Mouse (Mus musculus): ENCODE results near the gene Srp9. TPM values are rescaled to one million over a fixed set of nuclear protein-coding genes. Genes with fewer than 3 reads are reported as not detected.

Srp9 gene
- polyA plus RNA-seq, 1 experiment from 2014 or later: 215 TPM

DNA sequence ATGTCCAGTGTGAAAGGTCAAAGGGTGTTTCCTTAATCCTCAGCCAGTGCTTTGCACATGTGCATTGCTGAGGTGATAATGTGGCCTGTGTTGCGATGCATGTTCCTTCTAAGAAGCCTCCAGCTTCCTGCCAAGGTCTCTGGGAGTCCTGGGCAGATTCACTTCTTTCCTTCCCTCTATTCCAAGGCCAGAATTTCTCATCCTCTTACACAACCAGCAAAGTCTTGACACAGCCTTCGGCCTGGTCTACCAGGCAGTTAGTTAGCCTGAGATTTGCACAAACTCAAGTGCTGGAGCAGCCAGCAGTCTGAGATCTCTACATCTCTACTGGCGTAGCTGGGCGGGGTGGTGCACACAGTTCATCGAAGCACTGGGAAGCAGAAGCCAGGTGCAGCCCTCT lies 27.8 kb upstream of the Srp9 start:
- 61% methylated on average over 5 of the region's 5 CpGs for WGBS
- no peak for ATAC-seq (ENCODE audit: low FRiP score, low TSS enrichment)

DNA sequence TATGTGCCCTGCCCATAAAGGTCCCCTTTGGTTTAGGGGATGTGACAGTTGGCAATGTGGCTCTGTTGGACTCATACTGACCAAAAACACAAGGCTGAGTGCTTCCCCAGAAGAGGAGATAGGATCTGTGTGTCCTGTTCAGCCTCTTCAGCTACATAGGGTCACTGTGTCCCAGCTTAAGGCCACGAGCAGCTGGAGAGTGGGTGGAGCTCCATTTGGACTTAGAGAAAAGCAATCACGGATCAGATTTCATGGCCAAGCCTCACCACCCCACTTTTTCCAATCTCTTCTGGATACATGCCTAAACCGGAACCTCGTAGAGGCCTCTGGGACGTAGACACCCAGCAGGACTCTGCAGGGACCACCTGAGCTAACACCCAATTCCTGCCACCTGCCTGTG lies 25.5 kb upstream of the Srp9 start:
- no peak for TF ChIP-seq CTCF (IDR thresholded peaks at IDR 0.05; ENCODE audit: low read depth)
- TF ChIP-seq EP300 (optimal IDR thresholded peaks at IDR 0.05): no peak
- H3K9me3 ChIP-seq (ENCODE audit: control insufficient read depth, low read length): no peaks in the 10 kb centered on the region
- DNase-seq (ENCODE audit: low spot score): peak; percentile 30
- H3K27me3 ChIP-seq (ENCODE audit: control insufficient read depth, insufficient read depth, low read length): no peaks in the 10 kb centered on the region
- peaks cover 3% of the 10 kb centered on the region; the same call in 1 of the 2 replicates for H3K4me1 ChIP-seq (replicated peaks; ENCODE audit: control insufficient read depth, insufficient read depth)
- WGBS: 17% methylated on average over 5 of the region's 5 CpGs
- no peak overlapping the region for H3K4me2 ChIP-seq (replicated peaks; ENCODE audit: low read depth)
- no peak overlapping the region for H3K9ac ChIP-seq (ENCODE audit: low read length)
- ATAC-seq (ENCODE audit: low FRiP score, low TSS enrichment): peak; percentile 24; the same call in 1 of the 2 replicates
- no peaks in the 10 kb centered on the region for H3K36me3 ChIP-seq (ENCODE audit: control insufficient read depth, insufficient read depth, low read length)
- no peak overlapping the region for H3K27ac ChIP-seq (replicated peaks)
- H3K4me3 ChIP-seq (ENCODE audit: low read depth, low read length): no peak overlapping the region

More for the DNA sequence above, 27.8 kb upstream of the Srp9 start:
- no peaks in the 10 kb centered on the region for H3K36me3 ChIP-seq (ENCODE audit: control insufficient read depth, insufficient read depth, low read length)
- peak; percentile 41 for DNase-seq (ENCODE audit: low spot score)
- H3K4me3 ChIP-seq (ENCODE audit: low read depth, low read length): no peak overlapping the region
- no peak overlapping the region for H3K9ac ChIP-seq (ENCODE audit: low read length)
- peaks cover 3% of the 10 kb centered on the region; the same call in 1 of the 2 replicates for H3K4me1 ChIP-seq (replicated peaks; ENCODE audit: control insufficient read depth, insufficient read depth)
- H3K27ac ChIP-seq (replicated peaks): no peak overlapping the region
- no peak for TF ChIP-seq EP300 (optimal IDR thresholded peaks at IDR 0.05)
- TF ChIP-seq CTCF (IDR thresholded peaks at IDR 0.05; ENCODE audit: low read depth): no peak
- no peak overlapping the region for H3K4me2 ChIP-seq (replicated peaks; ENCODE audit: low read depth)
- no peaks in the 10 kb centered on the region for H3K27me3 ChIP-seq (ENCODE audit: control insufficient read depth, insufficient read depth, low read length)
- no peaks in the 10 kb centered on the region for H3K9me3 ChIP-seq (ENCODE audit: control insufficient read depth, low read length)

DNA sequence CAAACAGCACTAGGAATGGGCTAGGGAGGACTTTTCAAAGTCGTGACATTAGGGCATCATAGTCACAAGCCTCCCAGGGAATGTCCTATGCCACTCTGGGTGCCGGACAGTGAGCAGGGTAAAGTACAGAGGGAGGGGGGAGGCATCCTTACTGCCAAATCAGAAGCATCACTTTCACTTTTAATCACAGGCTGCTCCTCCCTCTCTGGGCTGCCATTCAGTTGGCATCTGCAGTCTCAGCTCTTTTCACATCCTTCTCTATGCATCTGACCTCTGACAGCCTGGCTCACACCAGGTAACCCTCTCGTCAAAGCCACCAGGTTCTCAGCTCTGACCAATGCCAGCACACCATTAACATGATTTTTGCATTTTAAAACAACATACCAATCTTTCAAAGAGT lies 24.1 kb upstream of the Srp9 start:
- no peak for ATAC-seq (ENCODE audit: low FRiP score, low TSS enrichment)
- no peaks in the 10 kb centered on the region for H3K27me3 ChIP-seq (ENCODE audit: control insufficient read depth, insufficient read depth, low read length)
- H3K4me2 ChIP-seq (replicated peaks; ENCODE audit: low read depth): no peak overlapping the region
- H3K4me3 ChIP-seq (ENCODE audit: low read depth, low read length): no peak overlapping the region
- H3K4me1 ChIP-seq (replicated peaks; ENCODE audit: control insufficient read depth, insufficient read depth): no peaks in the 10 kb centered on the region; the same call in 1 of the 2 replicates
- TF ChIP-seq EP300 (optimal IDR thresholded peaks at IDR 0.05) (no peak), CTCF (IDR thresholded peaks at IDR 0.05; ENCODE audit: low read depth) (no peak)
- no peak for DNase-seq (ENCODE audit: low spot score)
- no peaks in the 10 kb centered on the region for H3K36me3 ChIP-seq (ENCODE audit: control insufficient read depth, insufficient read depth, low read length)
- H3K9me3 ChIP-seq (ENCODE audit: control insufficient read depth, low read length): no peaks in the 10 kb centered on the region
- no peak overlapping the region for H3K9ac ChIP-seq (ENCODE audit: low read length)
- no peak overlapping the region for H3K27ac ChIP-seq (replicated peaks)
- 79% methylated on average over 3 of the region's 3 CpGs for WGBS

DNA sequence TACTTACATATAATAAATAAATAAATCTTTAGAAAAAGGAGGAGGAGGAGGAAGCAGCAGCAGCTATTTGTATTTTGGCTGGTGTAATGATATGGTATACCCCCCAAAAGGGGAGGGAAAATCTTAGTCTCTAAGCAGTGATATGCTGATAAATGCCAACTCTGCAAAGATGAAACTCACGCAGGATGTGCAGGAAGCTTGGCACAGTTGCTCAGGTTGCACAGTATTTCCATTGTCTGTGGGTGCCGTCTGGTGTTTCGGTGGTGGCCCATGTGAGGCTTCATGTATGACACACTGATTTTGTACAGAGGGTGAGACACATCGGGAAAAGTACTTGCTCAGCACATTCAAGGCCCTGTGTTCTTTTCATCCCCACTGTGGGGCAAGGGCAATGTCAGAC lies 23.1 kb upstream of the Srp9 start:
- DNase-seq (ENCODE audit: low spot score) (no peak), ATAC-seq (ENCODE audit: low FRiP score, low TSS enrichment) (no peak)
- no peaks in the 10 kb centered on the region for H3K36me3 ChIP-seq (ENCODE audit: control insufficient read depth, insufficient read depth, low read length)
- H3K9me3 ChIP-seq (ENCODE audit: control insufficient read depth, low read length): no peaks in the 10 kb centered on the region
- WGBS: 82% methylated on average over 4 of the region's 4 CpGs
- no peak overlapping the region for H3K27ac ChIP-seq (replicated peaks)
- H3K4me2 ChIP-seq (replicated peaks; ENCODE audit: low read depth): no peak overlapping the region
- H3K4me1 ChIP-seq (replicated peaks; ENCODE audit: control insufficient read depth, insufficient read depth): no peaks in the 10 kb centered on the region; the same call in 1 of the 2 replicates
- no peak overlapping the region for H3K9ac ChIP-seq (ENCODE audit: low read length)
- TF ChIP-seq CTCF (IDR thresholded peaks at IDR 0.05; ENCODE audit: low read depth): no peak
- no peak for TF ChIP-seq EP300 (optimal IDR thresholded peaks at IDR 0.05)
- no peaks in the 10 kb centered on the region for H3K27me3 ChIP-seq (ENCODE audit: control insufficient read depth, insufficient read depth, low read length)
- no peak overlapping the region for H3K4me3 ChIP-seq (ENCODE audit: low read depth, low read length)

DNA sequence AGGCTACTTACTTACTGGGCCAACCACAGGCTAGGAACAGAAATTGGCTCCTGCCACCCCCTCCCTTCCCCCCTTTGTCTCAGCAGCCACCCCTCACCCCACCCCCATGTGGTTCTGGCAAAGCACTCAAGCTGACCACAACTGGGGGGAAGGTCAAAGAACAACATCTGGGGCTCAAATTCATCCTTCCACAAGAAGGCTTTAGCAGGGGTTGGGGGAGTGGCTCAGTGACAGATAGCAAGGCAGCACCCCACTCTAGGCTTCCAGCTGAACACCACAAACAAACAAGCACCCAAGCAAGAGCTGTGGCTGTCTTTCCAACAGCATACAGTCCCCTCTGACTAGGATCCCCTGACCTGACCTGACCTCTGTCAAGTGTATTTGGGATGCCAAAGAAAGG lies 21.8 kb upstream of the Srp9 start:
- no peak for TF ChIP-seq EP300 (optimal IDR thresholded peaks at IDR 0.05)
- TF ChIP-seq CTCF (IDR thresholded peaks at IDR 0.05; ENCODE audit: low read depth): no peak
- no peak for DNase-seq (ENCODE audit: low spot score)
- H3K4me2 ChIP-seq (replicated peaks; ENCODE audit: low read depth): no peak overlapping the region
- no peak overlapping the region for H3K9ac ChIP-seq (ENCODE audit: low read length)
- ATAC-seq (ENCODE audit: low FRiP score, low TSS enrichment): no peak
- H3K4me3 ChIP-seq (ENCODE audit: low read depth, low read length): no peak overlapping the region
- H3K27ac ChIP-seq (replicated peaks): no peak overlapping the region
- H3K27me3 ChIP-seq (ENCODE audit: control insufficient read depth, insufficient read depth, low read length): no peaks in the 10 kb centered on the region
- H3K4me1 ChIP-seq (replicated peaks; ENCODE audit: control insufficient read depth, insufficient read depth): no peaks in the 10 kb centered on the region; the same call in 1 of the 2 replicates
- H3K9me3 ChIP-seq (ENCODE audit: control insufficient read depth, low read length): no peaks in the 10 kb centered on the region
- H3K36me3 ChIP-seq (ENCODE audit: control insufficient read depth, insufficient read depth, low read length): no peaks in the 10 kb centered on the region

DNA sequence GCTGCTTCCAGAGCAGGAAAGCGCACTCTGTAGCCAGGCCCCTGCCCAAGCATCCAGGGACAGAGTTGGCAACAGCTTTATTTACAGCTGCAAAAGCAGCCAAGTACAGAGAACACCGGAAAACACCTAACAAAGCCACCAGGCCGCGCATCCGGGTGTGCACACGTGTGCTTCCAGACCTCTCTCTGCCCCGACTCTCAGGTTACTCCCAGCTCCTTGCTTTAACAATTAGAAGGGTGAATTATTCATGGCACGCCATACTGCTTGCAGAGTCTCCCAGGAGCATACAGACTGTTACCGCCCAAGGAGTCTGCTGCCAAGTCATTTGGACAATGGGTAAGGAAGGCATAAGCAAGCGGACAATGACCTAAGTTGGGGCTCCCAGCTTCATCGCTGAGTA lies 21.1 kb upstream of the Srp9 start:
- no peak overlapping the region for H3K9ac ChIP-seq (ENCODE audit: low read length)
- H3K36me3 ChIP-seq (ENCODE audit: control insufficient read depth, insufficient read depth, low read length): no peaks in the 10 kb centered on the region
- 83% methylated on average over 11 of the region's 11 CpGs for WGBS
- H3K27ac ChIP-seq (replicated peaks): no peak overlapping the region
- H3K4me3 ChIP-seq (ENCODE audit: low read depth, low read length): no peak overlapping the region
- TF ChIP-seq EP300 (optimal IDR thresholded peaks at IDR 0.05) (no peak), CTCF (IDR thresholded peaks at IDR 0.05; ENCODE audit: low read depth) (no peak)
- no peaks in the 10 kb centered on the region; the same call in 1 of the 2 replicates for H3K4me1 ChIP-seq (replicated peaks; ENCODE audit: control insufficient read depth, insufficient read depth)
- no peaks in the 10 kb centered on the region for H3K9me3 ChIP-seq (ENCODE audit: control insufficient read depth, low read length)
- ATAC-seq (ENCODE audit: low FRiP score, low TSS enrichment): no peak
- DNase-seq (ENCODE audit: low spot score): no peak
- no peaks in the 10 kb centered on the region for H3K27me3 ChIP-seq (ENCODE audit: control insufficient read depth, insufficient read depth, low read length)
- no peak overlapping the region for H3K4me2 ChIP-seq (replicated peaks; ENCODE audit: low read depth)
